Mouse (Mus musculus): Measurements from ENCODE around the gene Cdk15. TPM values are rescaled to one million over a fixed set of nuclear protein-coding genes. Genes with fewer than 3 reads are reported as not detected.
A peak's percentile ranks its signal among the peaks of the same experiment; 100 is the strongest.

Cdk15 gene
- polyA plus RNA-seq, 1 experiment from 2014 or later, result not detected

- no peak overlapping the region for H3K27ac ChIP-seq (ENCODE audit: low read depth)
- no peak overlapping the region for H3K9ac ChIP-seq
- no peaks in the 10 kb centered on the region for H3K27me3 ChIP-seq (ENCODE audit: insufficient read depth, low read length)
- no peaks in the 10 kb centered on the region for H3K9me3 ChIP-seq (ENCODE audit: low read depth, low read length)
- DNase-seq (peak; percentile 50), ATAC-seq (ENCODE audit: insufficient read depth) (no peak)
- no peaks in the 10 kb centered on the region for H3K36me3 ChIP-seq (ENCODE audit: insufficient read depth)
- 12% methylated on average over 9 of the region's 9 CpGs for WGBS
- peak overlapping the region; percentile 40; the same call in 1 of the 2 replicates for H3K4me2 ChIP-seq
- H3K4me1 ChIP-seq (ENCODE audit: insufficient read depth), result peaks cover 7% of the 10 kb centered on the region
- H3K4me3 ChIP-seq (ENCODE audit: low read depth, low read length), result no peak overlapping the region
- no peak for TF ChIP-seq CTCF (IDR thresholded peaks at IDR 0.05; ENCODE audit: low read depth)
These were observed 59.3 kb downstream of the Cdk15 start for GRCm38 (mm10) chr1:59316031-59316385.

- ATAC-seq (ENCODE audit: insufficient read depth) (no peak), DNase-seq (peak; percentile 90)
- no peak overlapping the region for H3K27ac ChIP-seq (ENCODE audit: low read depth)
- peak; percentile 82 for TF ChIP-seq CTCF (IDR thresholded peaks at IDR 0.05; ENCODE audit: low read depth)
- H3K9ac ChIP-seq, result no peak overlapping the region
- H3K4me1 ChIP-seq (ENCODE audit: insufficient read depth), result peaks cover 12% of the 10 kb centered on the region
- H3K36me3 ChIP-seq (ENCODE audit: insufficient read depth), result no peaks in the 10 kb centered on the region
- H3K4me3 ChIP-seq (ENCODE audit: low read depth, low read length), result no peak overlapping the region
- WGBS, result 10% methylated on average over 6 of the region's 6 CpGs
- H3K27me3 ChIP-seq (ENCODE audit: insufficient read depth, low read length), result no peaks in the 10 kb centered on the region
- no peaks in the 10 kb centered on the region for H3K9me3 ChIP-seq (ENCODE audit: low read depth, low read length)
- peak overlapping the region; percentile 40 for H3K4me2 ChIP-seq
These were observed 59.8 kb downstream of the Cdk15 start for GRCm38 (mm10) chr1:59316386-59317051.

- Histone ChIP-seq H3K36me3 (ENCODE audit: insufficient read depth) (no peaks in the 10 kb centered on the region), H3K27ac (ENCODE audit: low read depth) (no peak overlapping the region), H3K4me2 (no peak overlapping the region), H3K9ac (no peak overlapping the region), H3K9me3 (ENCODE audit: low read depth, low read length) (no peaks in the 10 kb centered on the region), H3K4me3 (ENCODE audit: low read depth, low read length) (no peak overlapping the region), H3K4me1 (ENCODE audit: insufficient read depth) (peaks cover 16% of the 10 kb centered on the region), H3K27me3 (ENCODE audit: insufficient read depth, low read length) (no peaks in the 10 kb centered on the region)
- WGBS, result 83% methylated on average over 1 of the region's 1 CpGs
- no peak for TF ChIP-seq CTCF (IDR thresholded peaks at IDR 0.05; ENCODE audit: low read depth)
- DNase-seq, result no peak
- ATAC-seq (ENCODE audit: insufficient read depth), result no peak
These were observed 60.7 kb downstream of the Cdk15 start for GRCm38 (mm10) chr1:59317397-59317796.

GRCm38 (mm10) chr1:59318878-59319277, 62.2 kb downstream of the Cdk15 start:
- H3K9ac ChIP-seq, result no peak overlapping the region
- peaks cover 18% of the 10 kb centered on the region for H3K4me1 ChIP-seq (ENCODE audit: insufficient read depth)
- no peak overlapping the region for H3K27ac ChIP-seq (ENCODE audit: low read depth)
- WGBS, result 71% methylated on average over 5 of the region's 5 CpGs
- TF ChIP-seq CTCF (IDR thresholded peaks at IDR 0.05; ENCODE audit: low read depth), result no peak
- no peaks in the 10 kb centered on the region for H3K27me3 ChIP-seq (ENCODE audit: insufficient read depth, low read length)
- no peak overlapping the region for H3K4me2 ChIP-seq
- no peaks in the 10 kb centered on the region for H3K36me3 ChIP-seq (ENCODE audit: insufficient read depth)
- ATAC-seq (ENCODE audit: insufficient read depth), result no peak
- DNase-seq, result no peak
- H3K4me3 ChIP-seq (ENCODE audit: low read depth, low read length), result no peak overlapping the region
- no peaks in the 10 kb centered on the region for H3K9me3 ChIP-seq (ENCODE audit: low read depth, low read length)

GRCm38 (mm10) chr1:59321076-59321879, 64.6 kb downstream of the Cdk15 start:
- DNase-seq, result peak; percentile 26
- peak; percentile 52 for ATAC-seq (ENCODE audit: insufficient read depth)

GRCm38 (mm10) chr1:59321880-59322836, 65.5 kb downstream of the Cdk15 start:
- peaks cover 12% of the 10 kb centered on the region for H3K4me1 ChIP-seq (ENCODE audit: insufficient read depth)
- H3K27ac ChIP-seq (ENCODE audit: low read depth), result peak overlapping the region; percentile 42; the same call in 1 of the 2 replicates
- no peaks in the 10 kb centered on the region for H3K27me3 ChIP-seq (ENCODE audit: insufficient read depth, low read length)
- H3K4me2 ChIP-seq, result no peak overlapping the region
- no peak for ATAC-seq (ENCODE audit: insufficient read depth)
- 37% methylated on average over 9 of the region's 9 CpGs for WGBS
- H3K9ac ChIP-seq, result no peak overlapping the region
- TF ChIP-seq CTCF (IDR thresholded peaks at IDR 0.05; ENCODE audit: low read depth), result no peak
- DNase-seq, result peak; percentile 26
- no peaks in the 10 kb centered on the region for H3K9me3 ChIP-seq (ENCODE audit: low read depth, low read length)
- no peak overlapping the region for H3K4me3 ChIP-seq (ENCODE audit: low read depth, low read length)
- H3K36me3 ChIP-seq (ENCODE audit: insufficient read depth), result no peaks in the 10 kb centered on the region

More at GRCm38 (mm10) chr1:59321076-59321879, 64.6 kb downstream of the Cdk15 start:
- 34% methylated on average over 9 of the region's 9 CpGs for WGBS
- Histone ChIP-seq H3K9ac (no peak overlapping the region), H3K27ac (ENCODE audit: low read depth) (peak overlapping the region; percentile 15), H3K36me3 (ENCODE audit: insufficient read depth) (no peaks in the 10 kb centered on the region), H3K4me2 (no peak overlapping the region), H3K4me1 (ENCODE audit: insufficient read depth) (peaks cover 12% of the 10 kb centered on the region), H3K4me3 (ENCODE audit: low read depth, low read length) (no peak overlapping the region), H3K27me3 (ENCODE audit: insufficient read depth, low read length) (no peaks in the 10 kb centered on the region), H3K9me3 (ENCODE audit: low read depth, low read length) (no peaks in the 10 kb centered on the region)
- TF ChIP-seq CTCF (IDR thresholded peaks at IDR 0.05; ENCODE audit: low read depth), result no peak
